Mouse (Mus musculus) bone marrow macrophage, adult 2 months (primary cell): Measurements from ENCODE around the gene Hnrnpab. TPM values are rescaled to one million over a fixed set of nuclear protein-coding genes. Genes with fewer than 3 reads are reported as not detected.

Source experiments
- H3K27ac ChIP-seq: 2 replicates; pipeline ENCODE4 v1.5.1; 2012; ENCODE audit warnings: low read depth, low read length; ENCODE audit not compliant: insufficient read depth
- H3K4me1 ChIP-seq: 2 replicates; pipeline ENCODE4 v1.6.1; 2012; ENCODE audit warnings: low read length; ENCODE audit not compliant: control insufficient read depth, insufficient read depth
- H3K4me3 ChIP-seq: 2 replicates; pipeline ENCODE4 v1.5.1; 2012; ENCODE audit warnings: mild to moderate bottlenecking, low read length, moderate library complexity; ENCODE audit not compliant: insufficient read depth
- CTCF ChIP-seq: IDR thresholded peaks from 2 replicates; pipeline ENCODE4 v1.5.1; 2012; ENCODE audit warnings: low read depth, mild to moderate bottlenecking, low read length, moderate library complexity
- POLR2A ChIP-seq: IDR thresholded peaks from 2 replicates; pipeline ENCODE4 v1.6.1; 2012; ENCODE audit warnings: mild to moderate bottlenecking, low read depth, low read length, borderline replicate concordance
- polyA plus RNA-seq: library from polyadenylated mRNA; stranded (reverse); fragments of >200 nt; gene quantifications from 2 replicates; pipeline ENCODE4 v1.2.4, GENCODE M21; 2012; ENCODE audit not compliant: missing spikeins, insufficient read depth, insufficient read length

Hnrnpab gene
- polyA plus RNA-seq, 1 experiment, result 144 TPM

- H3K4me3 ChIP-seq, result no peak overlapping the region
- no peak for TF ChIP-seq POLR2A
- no peak for TF ChIP-seq CTCF
- H3K4me1 ChIP-seq, result peaks cover 18% of the 10 kb centered on the region
- no peak overlapping the region for H3K27ac ChIP-seq
These were observed 15.5 kb downstream of the Hnrnpab start for GRCm38 (mm10) chr11:51591168-51591567.

GRCm38 (mm10) chr11:51590002-51590401 is 16.6 kb downstream of the Hnrnpab start:
- H3K4me3 ChIP-seq, result no peak overlapping the region
- TF ChIP-seq CTCF, result no peak
- no peak for TF ChIP-seq POLR2A
- peaks cover 10% of the 10 kb centered on the region for H3K4me1 ChIP-seq
- H3K27ac ChIP-seq, result no peak overlapping the region

GRCm38 (mm10) chr11:51588833-51589232 is 17.8 kb downstream of the Hnrnpab start:
- no peak overlapping the region for H3K27ac ChIP-seq
- no peak overlapping the region for H3K4me3 ChIP-seq
- TF ChIP-seq POLR2A (no peak), CTCF (no peak)
- peaks cover 8% of the 10 kb centered on the region for H3K4me1 ChIP-seq

GRCm38 (mm10) chr11:51587059-51587458 is 19.6 kb downstream of the Hnrnpab start:
- Histone ChIP-seq H3K4me1 (peaks cover 14% of the 10 kb centered on the region), H3K4me3 (no peak overlapping the region), H3K27ac (no peak overlapping the region)
- TF ChIP-seq CTCF, result no peak
- TF ChIP-seq POLR2A, result no peak

GRCm38 (mm10) chr11:51586411-51586810 is 20.2 kb downstream of the Hnrnpab start:
- Histone ChIP-seq H3K27ac (no peak overlapping the region), H3K4me1 (peaks cover 20% of the 10 kb centered on the region), H3K4me3 (no peak overlapping the region)
- TF ChIP-seq CTCF (no peak), POLR2A (no peak)

GRCm38 (mm10) chr11:51585608-51586252 is 20.9 kb downstream of the Hnrnpab start:
- TF ChIP-seq CTCF (no peak), POLR2A (no peak)
- Histone ChIP-seq H3K4me1 (peaks cover 26% of the 10 kb centered on the region), H3K4me3 (peak overlapping the region; percentile 71), H3K27ac (no peak overlapping the region)

- peak within 1 kb of the TSS; percentile 80 for H3K27ac ChIP-seq
- peaks cover 29% of the 10 kb centered on the region for H3K4me1 ChIP-seq
- no peak for TF ChIP-seq CTCF
- TF ChIP-seq POLR2A, result peak; percentile 88
- H3K4me3 ChIP-seq, result peak within 1 kb of the TSS; percentile 80
These were observed 22.0 kb downstream of the Hnrnpab start, which contains the start of gene Phykpl for GRCm38 (mm10) chr11:51584431-51585248. Gene Phykpl (plus strand): TSS chr11:51584757.

- TF ChIP-seq POLR2A (no peak), CTCF (0 out of 2 replicates have a peak, but pooled peaks have one; percentile 6)
- Histone ChIP-seq H3K27ac (peak overlapping the region; percentile 80), H3K4me3 (peak overlapping the region; percentile 80), H3K4me1 (peaks cover 29% of the 10 kb centered on the region)
These were observed 22.6 kb downstream of the Hnrnpab start for GRCm38 (mm10) chr11:51584057-51584430.

GRCm38 (mm10) chr11:51582713-51583112 is 23.9 kb downstream of the Hnrnpab start:
- Histone ChIP-seq H3K27ac (no peak overlapping the region), H3K4me1 (peaks cover 29% of the 10 kb centered on the region), H3K4me3 (no peak overlapping the region)
- TF ChIP-seq CTCF, result peak; percentile 65
- no peak for TF ChIP-seq POLR2A

GRCm38 (mm10) chr11:51579024-51579423 is 27.6 kb downstream of the Hnrnpab start:
- Histone ChIP-seq H3K4me3 (no peak overlapping the region), H3K27ac (no peak overlapping the region), H3K4me1 (peaks cover 29% of the 10 kb centered on the region)
- TF ChIP-seq CTCF (no peak), POLR2A (no peak)
